Mouse (Mus musculus) limb, embryonic 15.5 days (tissue): ENCODE results near the gene Timm22. TPM values are rescaled to one million over a fixed set of nuclear protein-coding genes. Genes with fewer than 3 reads are reported as not detected.
A peak's percentile ranks its signal among the peaks of the same experiment; 100 is the strongest.

Source experiments
- ATAC-seq: fragments of 200-750 bp; cut with Nextera tagmentation; 2 replicates; pipeline ENCODE4 v1.8.0; 2017; ENCODE audit warnings: low read depth, moderate TSS enrichment; ENCODE audit not compliant: insufficient number of reproducible peaks, low FRiP score, low TSS enrichment
- H3K27ac ChIP-seq: fragments of 300-500 bp; sonication (generic); 2 replicates; pipeline ENCODE4 v1.5.1; 2015; ENCODE audit warnings: moderate library complexity, mild to moderate bottlenecking, inconsistent platforms
- H3K27me3 ChIP-seq: fragments of 300-500 bp; sonication (generic); 2 replicates; pipeline ENCODE4 v1.6.1; 2015; ENCODE audit warnings: inconsistent platforms
- H3K36me3 ChIP-seq: fragments of 300-500 bp; sonication (generic); 2 replicates; pipeline ENCODE4 v1.6.1; 2015; ENCODE audit warnings: inconsistent platforms
- H3K4me1 ChIP-seq: fragments of 300-500 bp; sonication (generic); 2 replicates; pipeline ENCODE4 v1.6.1; 2015; ENCODE audit warnings: inconsistent platforms
- H3K4me2 ChIP-seq: fragments of 300-500 bp; sonication (generic); 2 replicates; pipeline ENCODE4 v1.6.1; 2015; ENCODE audit warnings: mild to moderate bottlenecking, inconsistent platforms
- H3K4me3 ChIP-seq: fragments of 300-500 bp; sonication (generic); 2 replicates; pipeline ENCODE4 v1.5.1; 2015; ENCODE audit warnings: mild to moderate bottlenecking, inconsistent platforms
- H3K9ac ChIP-seq: fragments of 300-500 bp; sonication (generic); 2 replicates; pipeline ENCODE4 v1.6.1; 2015; ENCODE audit warnings: inconsistent platforms
- H3K9me3 ChIP-seq: fragments of 300-500 bp; sonication (generic); 2 replicates; pipeline ENCODE4 v1.6.1; 2016; ENCODE audit warnings: inconsistent platforms
- WGBS: fragments of 180-500 bp; shearing (Covaris S2); methylation state at CpG from one replicate; pipeline ENCODE4 v1.1.7; 2015; 5-methylcytosine and 5-hydroxymethylcytosine counted together
- polyA plus RNA-seq: library from polyadenylated mRNA; unstranded; fragments of >200 nt; fragmentation: Nextera tagmentation; extraction: Ambion mirVana; gene quantifications from 2 replicates; pipeline ENCODE4 v1.2.1, GENCODE M21; 2015

Timm22 gene
- polyA plus RNA-seq = 101 and 107 TPM in 2 replicates

DNA sequence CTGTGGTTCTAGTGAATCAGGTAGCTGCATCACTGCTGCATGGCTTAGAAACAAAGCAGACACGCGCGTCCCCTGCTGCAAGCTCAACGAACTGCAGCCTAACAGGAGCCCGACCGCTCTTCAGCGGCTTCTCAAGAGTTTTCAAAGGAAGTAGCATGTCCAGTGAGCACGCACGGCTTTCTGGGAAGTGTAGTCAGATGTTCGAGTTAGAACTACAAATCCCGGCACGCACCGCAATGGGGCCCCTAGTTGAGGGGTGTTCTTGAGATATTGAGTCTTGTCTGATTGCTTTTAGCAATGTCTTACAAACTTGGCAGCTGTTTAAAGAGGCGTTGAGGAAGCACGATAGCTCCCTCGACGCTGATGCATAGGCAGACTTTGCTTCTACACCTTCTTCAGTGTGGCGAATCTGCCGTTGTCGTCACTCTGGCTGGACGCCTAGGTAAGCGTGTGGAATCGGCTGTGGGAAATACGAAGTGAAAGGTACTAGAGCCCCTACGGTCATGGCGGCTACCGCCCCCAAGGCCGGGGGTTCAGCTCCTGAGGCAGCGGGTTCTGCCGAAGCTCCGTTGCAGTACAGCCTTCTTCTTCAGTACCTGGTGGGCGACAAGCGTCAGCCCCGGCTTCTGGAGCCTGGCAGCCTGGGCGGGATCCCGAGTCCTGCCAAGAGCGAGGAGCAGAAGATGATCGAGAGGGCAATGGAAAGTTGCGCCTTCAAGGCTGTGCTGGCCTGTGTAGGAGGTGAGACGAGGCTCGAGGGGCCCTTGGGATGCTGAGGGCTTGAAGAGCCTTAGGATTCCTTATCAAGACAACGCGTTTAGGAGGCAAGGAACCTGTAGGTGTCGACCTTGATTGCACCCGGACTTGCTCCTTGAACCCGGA is at the start of gene Timm22:
Gene Timm22, plus strand, starts transcription at position 251 of the 882 bp plus-strand sequence.
- peak; percentile 95 for ATAC-seq
- Histone ChIP-seq H3K9ac (peak within 1 kb of the TSS; percentile 83), H3K9me3 (no peaks in the 10 kb centered on the region), H3K4me1 (peaks cover 18% of the 10 kb centered on the region; the same call in 1 of the 2 replicates), H3K4me2 (peak within 1 kb of the TSS; percentile 68), H3K27me3 (no peaks in the 10 kb centered on the region), H3K36me3 (peaks cover 21% of the 10 kb centered on the region), H3K4me3 (peak within 1 kb of the TSS; percentile 66), H3K27ac (peak within 1 kb of the TSS; percentile 89)
- under 1% methylated on average over 46 of the region's 46 CpGs for WGBS

DNA sequence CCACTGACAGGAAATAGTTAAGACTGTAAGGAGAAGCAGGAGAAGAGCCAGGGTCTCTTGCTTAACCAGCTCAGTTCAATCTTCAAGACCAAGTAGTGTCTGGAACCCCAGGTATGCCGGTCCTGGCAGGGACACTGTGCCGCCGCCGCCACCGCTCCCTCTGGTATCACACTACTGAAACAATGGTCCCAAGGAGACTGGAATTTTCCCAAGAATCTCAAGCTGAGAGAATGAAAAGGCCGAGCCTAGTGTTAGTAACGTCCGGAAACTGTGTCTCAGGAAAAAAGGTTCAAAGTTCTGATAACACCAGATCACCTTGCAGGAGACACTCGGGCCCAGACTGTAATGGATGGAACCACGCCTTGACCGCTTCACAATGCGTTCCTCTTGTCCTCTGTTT is 49.3 kb upstream of the Timm22 start:
- H3K4me1 ChIP-seq = peaks cover 73% of the 10 kb centered on the region
- ATAC-seq = no peak
- H3K9ac ChIP-seq = no peak overlapping the region
- H3K4me2 ChIP-seq = no peak overlapping the region
- no peak overlapping the region for H3K27ac ChIP-seq
- H3K27me3 ChIP-seq = no peaks in the 10 kb centered on the region
- H3K36me3 ChIP-seq = no peaks in the 10 kb centered on the region; the same call in 1 of the 2 replicates
- 82% methylated on average over 12 of the region's 12 CpGs for whole genome bisulfite sequencing
- H3K9me3 ChIP-seq = no peaks in the 10 kb centered on the region
- no peak overlapping the region for H3K4me3 ChIP-seq

DNA sequence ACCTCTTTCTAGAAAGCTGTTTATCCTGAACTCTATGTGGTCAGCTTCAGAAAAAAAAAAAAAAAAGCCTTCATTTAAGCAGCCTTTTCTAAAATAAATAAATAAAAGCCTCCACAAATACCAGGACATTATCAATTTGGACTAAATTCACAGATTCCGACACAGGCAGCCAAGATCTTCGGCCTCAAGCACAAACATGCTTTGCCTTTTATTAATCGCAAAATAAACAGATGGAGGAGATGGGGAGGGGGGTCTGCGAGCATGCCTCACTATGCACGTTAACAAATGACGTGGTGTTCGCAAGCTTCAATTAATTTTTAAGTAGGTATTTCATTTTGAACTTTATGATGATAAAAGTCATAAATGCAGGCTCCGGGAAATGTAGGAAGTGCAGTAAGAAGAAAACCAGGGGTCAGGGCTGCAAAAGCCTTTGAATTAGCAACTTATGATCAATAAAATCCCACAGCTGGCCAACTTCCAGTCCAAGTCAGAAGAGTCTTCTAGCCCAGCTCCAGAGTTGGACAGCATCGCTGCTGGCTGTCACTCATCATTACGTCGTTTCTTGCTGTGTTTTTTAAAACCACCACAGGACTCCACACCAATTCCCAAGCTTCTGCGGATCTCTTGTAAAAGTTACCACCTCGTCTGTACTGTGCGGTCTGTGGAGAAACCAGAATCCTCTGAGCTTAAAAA is 48.0 kb upstream of the Timm22 start:
- no peak overlapping the region for H3K4me3 ChIP-seq
- H3K9ac ChIP-seq = no peak overlapping the region
- 26% methylated on average over 14 of the region's 14 CpGs for WGBS
- no peaks in the 10 kb centered on the region for H3K36me3 ChIP-seq
- no peak; the same call in 1 of the 2 replicates for ATAC-seq
- H3K4me1 ChIP-seq = peaks cover 68% of the 10 kb centered on the region
- no peaks in the 10 kb centered on the region for H3K27me3 ChIP-seq
- H3K4me2 ChIP-seq = peak overlapping the region; percentile 5; the same call in 1 of the 2 replicates
- H3K9me3 ChIP-seq = no peaks in the 10 kb centered on the region
- peak overlapping the region; percentile 47 for H3K27ac ChIP-seq

DNA sequence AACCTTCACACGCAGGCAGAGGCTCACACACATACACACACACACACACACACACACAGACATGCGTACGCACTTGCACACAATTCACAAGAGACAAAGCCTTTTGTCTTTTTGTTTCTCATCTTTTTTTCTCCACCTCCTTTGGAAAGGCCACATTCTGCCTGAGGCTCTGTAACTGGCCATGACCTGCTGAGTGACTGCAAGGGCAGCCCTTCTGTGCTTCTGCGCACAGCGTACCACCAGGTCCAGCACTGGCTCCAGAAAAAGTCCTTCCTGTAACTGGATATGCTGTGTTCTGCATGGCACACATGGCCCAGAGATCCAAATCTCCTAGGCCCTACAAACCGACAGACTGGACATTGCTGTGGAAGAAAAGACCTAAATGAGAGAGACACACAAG is 46.5 kb upstream of the Timm22 start:
- no peak for ATAC-seq
- WGBS = 73% methylated on average over 6 of the region's 6 CpGs
- peaks cover 62% of the 10 kb centered on the region for H3K4me1 ChIP-seq

DNA sequence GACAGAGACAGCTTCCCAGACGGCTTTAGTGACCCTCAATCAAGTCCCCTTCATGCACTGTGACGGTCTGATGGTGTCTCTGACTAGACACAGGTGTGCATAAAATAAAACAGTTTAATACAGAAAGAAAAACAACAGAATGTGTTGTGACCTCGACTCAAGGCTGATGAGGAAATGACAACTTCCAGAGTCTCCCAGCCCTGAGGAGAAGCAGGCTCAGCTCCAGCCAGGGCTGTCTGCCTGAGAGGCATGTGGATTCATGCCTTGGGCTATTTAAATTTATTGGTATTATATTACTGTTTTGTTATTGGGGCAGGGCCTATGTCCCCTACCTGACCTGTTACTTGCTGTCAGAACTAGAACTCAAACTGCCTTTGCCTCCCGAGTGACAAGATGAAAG is 45.3 kb upstream of the Timm22 start:
- WGBS = 44% methylated on average over 4 of the region's 4 CpGs
- no peaks in the 10 kb centered on the region for H3K9me3 ChIP-seq
- H3K4me3 ChIP-seq = no peak overlapping the region
- H3K4me2 ChIP-seq = no peak overlapping the region
- H3K4me1 ChIP-seq = peaks cover 56% of the 10 kb centered on the region
- ATAC-seq = no peak
- H3K9ac ChIP-seq = no peak overlapping the region
- no peaks in the 10 kb centered on the region; the same call in 1 of the 2 replicates for H3K36me3 ChIP-seq
- no peaks in the 10 kb centered on the region for H3K27me3 ChIP-seq
- no peak overlapping the region for H3K27ac ChIP-seq

More for the DNA sequence above, 46.5 kb upstream of the Timm22 start:
- Histone ChIP-seq H3K36me3 (no peaks in the 10 kb centered on the region), H3K4me2 (no peak overlapping the region), H3K27ac (no peak overlapping the region), H3K9ac (no peak overlapping the region), H3K9me3 (no peaks in the 10 kb centered on the region), H3K27me3 (no peaks in the 10 kb centered on the region), H3K4me3 (no peak overlapping the region)

DNA sequence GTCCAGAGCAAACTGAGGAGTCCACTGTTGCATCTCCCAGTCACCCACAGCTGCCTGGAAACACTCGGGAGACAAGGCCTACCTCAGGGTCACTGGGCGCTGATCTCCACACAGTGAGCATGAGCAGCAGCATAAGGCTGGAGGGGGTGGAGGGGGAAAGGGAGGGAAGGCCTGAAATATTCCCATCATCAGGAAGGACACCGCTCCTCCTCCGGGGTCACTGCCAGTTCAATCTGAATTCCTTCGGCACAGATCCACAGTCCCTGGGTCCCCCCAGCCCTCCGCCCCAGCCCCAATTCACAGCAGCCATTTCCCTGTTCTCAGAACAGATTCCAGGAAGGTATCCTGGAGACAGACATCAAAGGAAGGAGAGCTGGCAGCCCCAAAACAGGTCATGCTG is 43.6 kb upstream of the Timm22 start:
- H3K9me3 ChIP-seq = no peaks in the 10 kb centered on the region
- no peak overlapping the region for H3K4me2 ChIP-seq
- H3K4me1 ChIP-seq = peaks cover 46% of the 10 kb centered on the region
- no peak overlapping the region for H3K4me3 ChIP-seq
- no peak overlapping the region for H3K9ac ChIP-seq
- H3K27me3 ChIP-seq = no peaks in the 10 kb centered on the region
- no peak for ATAC-seq
- WGBS = 21% methylated on average over 6 of the region's 6 CpGs
- H3K27ac ChIP-seq = 0 out of 2 replicates have a peak overlapping the region, but pooled peaks have one; percentile 50
- H3K36me3 ChIP-seq = no peaks in the 10 kb centered on the region; the same call in 1 of the 2 replicates

DNA sequence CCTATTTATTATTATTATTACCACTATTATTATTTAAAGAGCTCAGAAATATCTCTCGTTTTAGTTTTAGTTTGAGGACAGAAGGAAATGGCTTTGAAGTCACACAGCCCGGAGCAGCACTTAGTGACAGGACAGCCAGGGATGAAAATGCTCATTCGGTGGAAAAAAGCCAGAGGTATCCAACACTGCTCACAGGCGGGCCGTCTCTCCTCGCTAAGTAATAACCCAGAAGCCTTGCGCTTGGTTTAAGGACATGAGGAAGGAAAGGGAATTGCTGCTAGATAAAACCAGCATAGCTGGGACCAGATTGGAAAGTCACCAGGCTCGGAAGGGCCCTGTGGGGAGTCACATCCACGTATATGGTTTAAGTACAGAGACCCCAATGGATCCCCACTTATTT is 43.1 kb upstream of the Timm22 start:
- H3K4me3 ChIP-seq = no peak overlapping the region
- no peaks in the 10 kb centered on the region for H3K27me3 ChIP-seq
- H3K27ac ChIP-seq = peak overlapping the region; percentile 33; the same call in 1 of the 2 replicates
- ATAC-seq = no peak
- no peak overlapping the region for H3K4me2 ChIP-seq
- no peak overlapping the region for H3K9ac ChIP-seq
- peaks cover 44% of the 10 kb centered on the region for H3K4me1 ChIP-seq
- WGBS = 17% methylated on average over 9 of the region's 9 CpGs
- no peaks in the 10 kb centered on the region for H3K9me3 ChIP-seq
- no peaks in the 10 kb centered on the region; the same call in 1 of the 2 replicates for H3K36me3 ChIP-seq

DNA sequence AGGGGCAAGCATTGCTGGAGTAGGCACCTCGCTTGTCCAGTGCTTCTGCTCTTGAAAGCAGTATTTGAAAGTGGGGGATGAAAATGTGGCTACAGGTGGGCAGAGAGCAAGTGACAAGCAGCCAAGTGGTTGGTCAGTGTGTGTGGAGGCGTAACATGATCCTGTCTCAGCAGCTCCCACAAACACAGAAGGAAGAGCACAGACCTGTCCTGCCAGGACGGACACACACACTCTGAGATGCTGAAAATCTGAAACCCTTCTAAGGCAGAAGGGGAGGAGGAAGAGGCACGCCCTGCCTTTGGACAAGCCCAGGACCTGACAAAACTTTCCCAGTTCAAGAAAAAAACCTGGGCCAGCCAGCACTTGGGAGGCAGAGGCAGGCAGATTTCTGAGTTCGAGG is 42.7 kb upstream of the Timm22 start:
- no peaks in the 10 kb centered on the region for H3K9me3 ChIP-seq
- no peaks in the 10 kb centered on the region for H3K27me3 ChIP-seq
- peaks cover 40% of the 10 kb centered on the region for H3K4me1 ChIP-seq
- H3K36me3 ChIP-seq = no peaks in the 10 kb centered on the region; the same call in 1 of the 2 replicates
- WGBS = 77% methylated on average over 5 of the region's 5 CpGs
- ATAC-seq = no peak
- no peak overlapping the region for H3K4me3 ChIP-seq
- H3K27ac ChIP-seq = peak overlapping the region; percentile 33; the same call in 1 of the 2 replicates
- H3K9ac ChIP-seq = no peak overlapping the region
- no peak overlapping the region for H3K4me2 ChIP-seq

DNA sequence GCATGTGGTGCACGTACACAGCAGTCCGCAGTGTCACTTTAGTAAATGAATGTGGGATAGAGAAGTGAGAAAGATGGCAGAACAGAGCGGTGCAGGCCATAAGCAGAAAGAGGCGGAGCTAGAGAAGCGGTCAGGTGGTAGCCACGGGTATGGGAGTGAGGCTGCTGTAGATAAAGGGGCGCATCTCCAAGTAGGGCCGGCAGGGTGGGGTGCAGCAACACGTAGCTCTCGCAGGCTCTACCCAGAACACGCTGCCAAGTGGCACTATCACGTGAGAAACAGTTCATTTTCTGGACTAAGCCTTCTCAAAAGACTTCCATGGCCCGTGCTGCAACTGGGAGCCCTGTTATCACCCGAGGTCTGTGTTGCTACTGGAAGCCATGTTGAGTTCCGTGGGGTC is 40.0 kb upstream of the Timm22 start:
- no peak for ATAC-seq
- Histone ChIP-seq H3K9ac (no peak overlapping the region), H3K36me3 (no peaks in the 10 kb centered on the region; the same call in 1 of the 2 replicates), H3K4me2 (no peak overlapping the region), H3K27ac (0 out of 2 replicates have a peak overlapping the region, but pooled peaks have one; percentile 50), H3K9me3 (no peaks in the 10 kb centered on the region), H3K4me1 (peaks cover 42% of the 10 kb centered on the region), H3K4me3 (no peak overlapping the region), H3K27me3 (no peaks in the 10 kb centered on the region)
- 84% methylated on average over 15 of the region's 15 CpGs for WGBS

DNA sequence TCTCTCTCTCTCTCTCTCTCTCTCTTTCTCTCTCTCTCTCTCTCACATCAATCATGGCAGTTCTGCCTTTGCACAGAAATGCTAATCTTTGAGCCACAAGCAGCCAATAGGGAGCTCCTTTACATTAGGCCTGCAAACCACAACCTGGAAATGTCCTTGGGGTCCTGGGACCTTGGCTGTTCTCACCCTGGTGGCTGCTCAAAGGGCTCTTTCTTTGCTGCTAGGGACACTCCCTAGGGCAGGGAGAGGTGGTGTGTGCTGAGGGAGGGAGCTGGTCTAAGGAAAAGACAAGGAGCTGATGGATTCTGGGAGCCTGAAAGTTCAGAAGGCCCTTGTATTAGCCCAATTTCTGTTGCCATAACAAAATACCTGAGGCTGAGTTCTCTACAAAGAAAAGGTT is 36.3 kb upstream of the Timm22 start:
- no peak for ATAC-seq
- Histone ChIP-seq H3K27me3 (no peaks in the 10 kb centered on the region), H3K27ac (no peak overlapping the region), H3K9ac (no peak overlapping the region), H3K4me2 (no peak overlapping the region), H3K36me3 (no peaks in the 10 kb centered on the region; the same call in 1 of the 2 replicates), H3K9me3 (no peaks in the 10 kb centered on the region), H3K4me3 (no peak overlapping the region), H3K4me1 (peaks cover 59% of the 10 kb centered on the region)

DNA sequence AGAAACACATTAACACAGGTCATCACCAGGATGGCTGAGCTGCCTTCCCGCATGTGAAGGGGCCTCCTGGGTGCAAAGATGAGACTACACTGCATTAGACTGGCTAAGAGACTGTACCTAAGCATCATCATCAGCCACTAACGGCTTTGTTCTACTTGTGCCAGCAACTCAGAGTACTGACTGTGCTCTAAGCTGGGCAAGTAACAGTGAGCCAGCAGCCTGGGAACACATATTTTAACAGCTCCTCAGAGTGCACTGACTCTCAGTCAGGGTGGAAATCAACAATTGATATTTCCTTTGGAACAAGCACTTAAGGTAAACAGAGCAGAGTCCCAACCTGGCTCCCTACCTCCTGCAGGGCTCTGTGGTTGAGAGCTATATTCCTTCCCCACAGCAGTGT is 34.6 kb upstream of the Timm22 start:
- Histone ChIP-seq H3K9ac (no peak overlapping the region), H3K4me2 (no peak overlapping the region), H3K9me3 (no peaks in the 10 kb centered on the region), H3K27me3 (no peaks in the 10 kb centered on the region), H3K27ac (0 out of 2 replicates have a peak overlapping the region, but pooled peaks have one; percentile 12), H3K4me1 (peaks cover 57% of the 10 kb centered on the region), H3K36me3 (no peaks in the 10 kb centered on the region), H3K4me3 (no peak overlapping the region)
- 38% methylated on average over 2 of the region's 2 CpGs for WGBS
- no peak for ATAC-seq

DNA sequence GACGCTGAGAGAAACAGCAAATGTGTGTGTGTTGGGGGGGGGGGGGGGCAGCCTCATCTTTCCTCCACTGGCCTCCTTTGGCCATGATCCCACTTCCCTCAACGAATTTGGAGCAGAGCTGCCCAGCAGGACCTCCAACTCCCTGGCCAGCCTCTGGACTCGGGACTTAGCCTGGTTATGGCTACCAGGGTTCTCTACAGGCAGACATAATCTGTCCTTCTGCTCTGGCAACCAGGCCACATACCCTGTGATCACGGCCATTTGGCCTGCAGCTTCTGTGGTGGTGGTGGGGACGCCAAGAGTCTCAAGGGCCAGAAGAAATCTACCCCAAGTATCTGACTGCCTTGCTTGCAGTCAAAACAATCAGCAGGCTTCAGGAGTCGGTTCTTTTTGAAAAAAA is 34.2 kb upstream of the Timm22 start:
- H3K4me3 ChIP-seq = no peak overlapping the region
- no peak overlapping the region for H3K27ac ChIP-seq
- no peaks in the 10 kb centered on the region for H3K36me3 ChIP-seq
- WGBS = 30% methylated on average over 6 of the region's 6 CpGs
- no peak for ATAC-seq
- no peaks in the 10 kb centered on the region for H3K27me3 ChIP-seq
- H3K4me2 ChIP-seq = no peak overlapping the region
- H3K9me3 ChIP-seq = no peaks in the 10 kb centered on the region
- no peak overlapping the region for H3K9ac ChIP-seq
- H3K4me1 ChIP-seq = peaks cover 61% of the 10 kb centered on the region
